Mouse (Mus musculus) heart, adult 8-10 months (tissue): ENCODE results near the gene Gm7697. TPM values are rescaled to one million over a fixed set of nuclear protein-coding genes. Genes with fewer than 3 reads are reported as not detected.
A peak's percentile ranks its signal among the peaks of the same experiment; 100 is the strongest.
"Not testable (repeated sequence)": the region's sequence is repeated elsewhere in the genome, so short reads cannot be mapped to it uniquely, and the experiment has no call there.

Source experiments
- DNase-seq: peaks from one replicate; pipeline ENCODE4 v3.0.0; 2022; ENCODE audit warnings: low spot score
- total RNA-seq, 4 experiments: library from RNA; stranded (reverse); gene quantifications; 2 replicates each; pipeline ENCODE4 v1.2.4; 2022

Gene Gm7697
- total RNA-seq = not detected

GRCm38 (mm10) chr8:69522876-69523275 is at the start of gene Gm7697:
Gm7697 (minus strand) TSS chr8:69522976.
- DNase-seq = not testable (repeated sequence)

GRCm38 (mm10) chr8:69551249-69551648 is 28.5 kb upstream of the Gm7697 start:
- not testable (repeated sequence) for DNase-seq

GRCm38 (mm10) chr8:69549556-69549955 is 26.8 kb upstream of the Gm7697 start:
- DNase-seq = peak; percentile 40

GRCm38 (mm10) chr8:69548114-69548513 is 25.3 kb upstream of the Gm7697 start:
- not testable (repeated sequence) for DNase-seq

- not testable (repeated sequence) for DNase-seq
These were observed 24.4 kb upstream of the Gm7697 start for GRCm38 (mm10) chr8:69547208-69547607.

- DNase-seq = not testable (repeated sequence)
These were observed 22.2 kb upstream of the Gm7697 start for GRCm38 (mm10) chr8:69545020-69545419.

- DNase-seq = not testable (repeated sequence)
These were observed 21.7 kb upstream of the Gm7697 start for GRCm38 (mm10) chr8:69544511-69544910.

GRCm38 (mm10) chr8:69543984-69544383 is 21.2 kb upstream of the Gm7697 start:
- not testable (repeated sequence) for DNase-seq

- DNase-seq = not testable (repeated sequence)
These were observed 18.0 kb upstream of the Gm7697 start for GRCm38 (mm10) chr8:69540764-69541163.

- DNase-seq = not testable (repeated sequence)
These were observed 17.6 kb upstream of the Gm7697 start for GRCm38 (mm10) chr8:69540331-69540730.

- DNase-seq = not testable (repeated sequence)
These were observed 47.8 kb downstream of the Gm7697 start for GRCm38 (mm10) chr8:69474946-69475345.

GRCm38 (mm10) chr8:69453465-69453864 is 69.3 kb downstream of the Gm7697 start, which contains the start of gene Gm9495:
Gm9495 (minus strand) TSS chr8:69453565.
- not testable (repeated sequence) for DNase-seq

Other genes starting within 250 kb of the Gm7697 start
- not detected for gene Gm9495, start 69.4 kb downstream of the Gm7697 start, total RNA-seq
- gene Zfp868, start 102.6 kb upstream of the Gm7697 start, total RNA-seq = 1 to 10 TPM; 6.5 to 8.4 (median 7.3) TPM
- 1 to 10 TPM; 1.2 to 1.3 (median 1.3) TPM for gene Zfp964, start 131.5 kb upstream of the Gm7697 start, total RNA-seq
- 10 to 100 TPM; 13.5 to 19.5 (median 14.7) TPM for gene Zfp869, start 187.7 kb upstream of the Gm7697 start, total RNA-seq
- gene Zfp963, start 227.0 kb upstream of the Gm7697 start, total RNA-seq = 1 to 10 TPM; 2.1 to 2.9 (median 2.6) TPM